ENCODE assay signal across 8 mouse cellular contexts in genomic region chr6:128799896-128800270, GRCm38 (mm10). TPM values are rescaled to one million over a fixed set of nuclear protein-coding genes. Genes with fewer than 3 reads are reported as not detected.
DNase-seq lines count a peak whose midpoint lies in the region; ATAC-seq and TF ChIP-seq lines count a peak whose summit lies in the region.

No protein-coding gene starts in this region.

- TF ChIP-seq CTCF in cortical plate, adult 2 months (IDR thresholded peaks at IDR 0.05; ENCODE audit: extremely low read depth, insufficient read depth, low read length), result no peak

- 27% methylated on average over 7 of the region's 7 CpGs for WGBS in liver, embryonic 11.5 days
- WGBS in intestine, embryonic 15.5 days, result 16% methylated on average over 7 of the region's 7 CpGs
- 24% methylated on average over 7 of the region's 7 CpGs for WGBS in neural tube, embryonic 13.5 days

- TF ChIP-seq POLR2A in cortical plate, adult 2 months (IDR thresholded peaks at IDR 0.05; ENCODE audit: extremely low read depth, insufficient read depth, low read length), result no peak

- peaks cover 13% of the 10 kb centered on the region for H3K4me1 ChIP-seq in liver, embryonic 11.5 days (replicated peaks; ENCODE audit: control insufficient read depth, insufficient read depth, low read length)
- H3K4me1 ChIP-seq in cortical plate, adult 2 months (ENCODE audit: control insufficient read depth, insufficient read depth, low read length), result no peaks in the 10 kb centered on the region
- H3K4me1 ChIP-seq in intestine, embryonic 15.5 days (replicated peaks), result peaks cover 9% of the 10 kb centered on the region; the same call in 1 of the 2 replicates
- H3K4me1 ChIP-seq in neural tube, embryonic 13.5 days (replicated peaks), result peaks cover 17% of the 10 kb centered on the region

- H3K4me3 ChIP-seq in liver, embryonic 11.5 days (ENCODE audit: low read depth, low read length), result peak overlapping the region; percentile 66
- H3K4me3 ChIP-seq in cortical plate, adult 2 months (ENCODE audit: insufficient read depth, low read length), result peak overlapping the region; percentile 42
- peak overlapping the region; percentile 59 for H3K4me3 ChIP-seq in intestine, embryonic 15.5 days (replicated peaks)
- H3K4me3 ChIP-seq in neural tube, embryonic 13.5 days, result peak overlapping the region; percentile 62

- H3K36me3 ChIP-seq in liver, embryonic 11.5 days (ENCODE audit: control insufficient read depth, insufficient read depth, low read length), result no peaks in the 10 kb centered on the region
- no peaks in the 10 kb centered on the region for H3K36me3 ChIP-seq in intestine, embryonic 15.5 days
- no peaks in the 10 kb centered on the region for H3K36me3 ChIP-seq in neural tube, embryonic 13.5 days

- no peak overlapping the region for H3K27ac ChIP-seq in liver, embryonic 11.5 days (ENCODE audit: low read depth, low read length)
- H3K27ac ChIP-seq in cortical plate, adult 2 months (ENCODE audit: insufficient read depth, low read length), result no peak overlapping the region
- H3K27ac ChIP-seq in intestine, embryonic 15.5 days, result no peak overlapping the region
- peak overlapping the region; percentile 89 for H3K27ac ChIP-seq in neural tube, embryonic 13.5 days (replicated peaks)

- peak overlapping the region; percentile 69 for H3K4me2 ChIP-seq in liver, embryonic 11.5 days
- peak overlapping the region; percentile 61 for H3K4me2 ChIP-seq in intestine, embryonic 15.5 days (replicated peaks)
- H3K4me2 ChIP-seq in neural tube, embryonic 13.5 days, result peak overlapping the region; percentile 54

- no peak for ATAC-seq in liver, embryonic 11.5 days (replicated peaks; ENCODE audit: low FRiP score)
- no peak for ATAC-seq in intestine, embryonic 15.5 days
- no peak for ATAC-seq in neural tube, embryonic 13.5 days (ENCODE audit: low read depth)

- H3K9me3 ChIP-seq in liver, embryonic 11.5 days (ENCODE audit: control insufficient read depth, low read length), result no peaks in the 10 kb centered on the region
- no peaks in the 10 kb centered on the region for H3K9me3 ChIP-seq in intestine, embryonic 15.5 days
- H3K9me3 ChIP-seq in neural tube, embryonic 13.5 days, result no peaks in the 10 kb centered on the region

- H3K9ac ChIP-seq in liver, embryonic 11.5 days (ENCODE audit: low read depth, low read length), result peak overlapping the region; percentile 57; the same call in 1 of the 2 replicates
- no peak overlapping the region; the same call in 1 of the 2 replicates for H3K9ac ChIP-seq in intestine, embryonic 15.5 days
- H3K9ac ChIP-seq in neural tube, embryonic 13.5 days, result peak overlapping the region; percentile 74

- DNase-seq in liver, embryonic 11.5 days (ENCODE audit: low spot score), result no peak
- DNase-seq in liver, result no peak
- no peak for DNase-seq in spleen, postnatal 4 days (ENCODE audit: low spot score in 2 of 2)
- DNase-seq in layer of hippocampus, adult 11-12 months (ENCODE audit: low spot score), result no peak
- DNase-seq in right cerebral cortex, postnatal 4 days, result no peak

- H3K27me3 ChIP-seq in liver, embryonic 11.5 days (replicated peaks; ENCODE audit: control insufficient read depth, insufficient read depth, low read length), result no peaks in the 10 kb centered on the region
- H3K27me3 ChIP-seq in intestine, embryonic 15.5 days (replicated peaks), result no peaks in the 10 kb centered on the region
- no peaks in the 10 kb centered on the region for H3K27me3 ChIP-seq in neural tube, embryonic 13.5 days

RNA-seq across cellular contexts. Expression of gene Klrb1c, which starts 10.9 kb away (rescaled TPM):
- not detected in 2 replicates for polyA plus RNA-seq in liver, embryonic 11.5 days (2014; fragmentation: Nextera tagmentation; extraction: Ambion mirVana)
- polyA plus RNA-seq in cortical plate, adult 2 months (2012; rRNA removed), result 0.04 and 0.19 TPM in 2 replicates
- 0.30 and 0.34 TPM in 2 replicates for polyA plus RNA-seq in intestine, embryonic 15.5 days (2015; fragmentation: Nextera tagmentation; extraction: Ambion mirVana)
- 0.10 TPM in 1 of 2 replicates, not detected in the other for polyA plus RNA-seq in neural tube, embryonic 13.5 days (2015; fragmentation: Nextera tagmentation; extraction: Ambion mirVana)

RNA-seq across cellular contexts. Expression of gene Gm44511, which starts 26.2 kb away (rescaled TPM):
- polyA plus RNA-seq in liver, embryonic 11.5 days (2014; fragmentation: Nextera tagmentation; extraction: Ambion mirVana), result not detected in 2 replicates
- not detected in 2 replicates for polyA plus RNA-seq in cortical plate, adult 2 months (2012; rRNA removed)
- not detected in 2 replicates for polyA plus RNA-seq in intestine, embryonic 15.5 days (2015; fragmentation: Nextera tagmentation; extraction: Ambion mirVana)
- not detected in 2 replicates for polyA plus RNA-seq in neural tube, embryonic 13.5 days (2015; fragmentation: Nextera tagmentation; extraction: Ambion mirVana)

RNA-seq across cellular contexts. Expression of gene Klrb1b, which starts 26.2 kb away (rescaled TPM):
- polyA plus RNA-seq in liver, embryonic 11.5 days (2014; fragmentation: Nextera tagmentation; extraction: Ambion mirVana), result not detected in 2 replicates
- not detected in 2 replicates for polyA plus RNA-seq in cortical plate, adult 2 months (2012; rRNA removed)
- polyA plus RNA-seq in intestine, embryonic 15.5 days (2015; fragmentation: Nextera tagmentation; extraction: Ambion mirVana), result 1.2 TPM in 2 replicates
- not detected in 2 replicates for polyA plus RNA-seq in neural tube, embryonic 13.5 days (2015; fragmentation: Nextera tagmentation; extraction: Ambion mirVana)
